Mouse (Mus musculus): Measurements from ENCODE around the gene Ace3.
A peak's percentile ranks its signal among the peaks of the same experiment; 100 is the strongest.
"Not testable (repeated sequence)": the region's sequence is repeated elsewhere in the genome, so short reads cannot be mapped to it uniquely, and the experiment has no call there.

Ace3 gene

GRCm38 (mm10) chr11:105984452-105984851 is 10.0 kb upstream of the Ace3 start:
- no peak for DNase-seq

- no peak for DNase-seq
These were observed 7.0 kb upstream of the Ace3 start for GRCm38 (mm10) chr11:105987446-105987845.

GRCm38 (mm10) chr11:105989446-105989845 is 5.0 kb upstream of the Ace3 start:
- DNase-seq: no peak

- DNase-seq: no peak
These were observed 4.2 kb upstream of the Ace3 start for GRCm38 (mm10) chr11:105990231-105990630.

- DNase-seq: no peak
These were observed 5.6 kb downstream of the Ace3 start for GRCm38 (mm10) chr11:106000062-106000461.

GRCm38 (mm10) chr11:106001718-106002117 is 7.2 kb downstream of the Ace3 start:
- DNase-seq: peak; percentile 28

- no peak for DNase-seq
These were observed 10.1 kb downstream of the Ace3 start for GRCm38 (mm10) chr11:106004576-106004975.

GRCm38 (mm10) chr11:106005970-106006369 is 11.5 kb downstream of the Ace3 start:
- no peak for DNase-seq

- peak; percentile 74 for DNase-seq
These were observed 13.3 kb downstream of the Ace3 start, which contains the start of gene Kcnh6 for GRCm38 (mm10) chr11:106007821-106008220. TSS of gene Kcnh6 (plus strand) at chr11:106008124.

- no peak for DNase-seq
These were observed 18.2 kb downstream of the Ace3 start for GRCm38 (mm10) chr11:106012711-106013110.

GRCm38 (mm10) chr11:106013556-106014225 is 19.2 kb downstream of the Ace3 start:
- no peak for DNase-seq

- no peak for DNase-seq
These were observed 22.0 kb downstream of the Ace3 start for GRCm38 (mm10) chr11:106016440-106016839.

GRCm38 (mm10) chr11:106020051-106020763 is 25.7 kb downstream of the Ace3 start:
- DNase-seq: peak; percentile 68

- no peak for DNase-seq
These were observed 31.3 kb downstream of the Ace3 start for GRCm38 (mm10) chr11:106025774-106026173.

- DNase-seq: peak; percentile 80
These were observed 32.1 kb downstream of the Ace3 start for GRCm38 (mm10) chr11:106026465-106027151.

GRCm38 (mm10) chr11:106027607-106028006 is 33.1 kb downstream of the Ace3 start:
- no peak for DNase-seq

GRCm38 (mm10) chr11:106032074-106032473 is 37.6 kb downstream of the Ace3 start:
- DNase-seq: not testable (repeated sequence)

GRCm38 (mm10) chr11:106033491-106033919 is 39.0 kb downstream of the Ace3 start:
- peak; percentile 60 for DNase-seq

GRCm38 (mm10) chr11:106034986-106035385 is 40.5 kb downstream of the Ace3 start:
- no peak for DNase-seq

GRCm38 (mm10) chr11:106036548-106037417 is 42.3 kb downstream of the Ace3 start, which contains the start of gene Dcaf7:
TSS of gene Dcaf7 (plus strand) at chr11:106036872.
- peak; percentile 100 for DNase-seq

- DNase-seq: peak; percentile 31
These were observed 42.9 kb downstream of the Ace3 start for GRCm38 (mm10) chr11:106037418-106037751.

GRCm38 (mm10) chr11:106044349-106044748 is 49.9 kb downstream of the Ace3 start:
- DNase-seq: no peak

GRCm38 (mm10) chr11:106045256-106045655 is 50.8 kb downstream of the Ace3 start:
- DNase-seq: no peak

Measured in thymus, postnatal 25 days (tissue).